Mouse (Mus musculus) spleen, adult 2 months (tissue): ENCODE results near the gene 4930442H23Rik. TPM values are rescaled to one million over a fixed set of nuclear protein-coding genes. Genes with fewer than 3 reads are reported as not detected.

ENCODE experiments used
- DNase-seq, 2 experiments: peaks; one replicate each; pipeline versions ENCODE4 v3.0.0 to v3.0.0-alpha.2; 2012 to 2021; ENCODE audit warnings: low spot score in 2 of 2, low read depth in 1 of 2
- H3K27ac ChIP-seq: fragments of 200-500 bp; 2 replicates; pipeline ENCODE4 v1.5.1; 2012; ENCODE audit warnings: low read length, inconsistent platforms; ENCODE audit not compliant: insufficient read depth
- H3K27me3 ChIP-seq: fragments of 200-500 bp; 2 replicates; pipeline ENCODE4 v1.6.1; 2012; ENCODE audit warnings: mild to moderate bottlenecking, moderate library complexity, low read length, inconsistent platforms; ENCODE audit not compliant: control insufficient read depth, insufficient read depth
- H3K36me3 ChIP-seq: fragments of 200-500 bp; 2 replicates; pipeline ENCODE4 v1.6.1; 2012; ENCODE audit warnings: mild to moderate bottlenecking, low read length, inconsistent platforms; ENCODE audit not compliant: control insufficient read depth, insufficient read depth
- H3K4me1 ChIP-seq: fragments of 200-500 bp; 2 replicates; pipeline ENCODE4 v1.6.1; 2011; ENCODE audit warnings: inconsistent platforms; ENCODE audit not compliant: control insufficient read depth, insufficient read depth, insufficient read length
- H3K4me3 ChIP-seq: fragments of 200-500 bp; 2 replicates; pipeline ENCODE4 v1.5.1; 2011; ENCODE audit warnings: mild to moderate bottlenecking, inconsistent platforms; ENCODE audit not compliant: insufficient read depth, insufficient read length; ENCODE audit errors: extremely low read depth
- CTCF ChIP-seq: fragments of 200-500 bp; IDR thresholded peaks from 2 replicates; pipeline ENCODE4 v1.5.1; 2011; ENCODE audit warnings: mild to moderate bottlenecking, inconsistent platforms; ENCODE audit not compliant: insufficient read depth, insufficient read length, insufficient replicate concordance; ENCODE audit errors: extremely low read depth
- POLR2A ChIP-seq: fragments of 200-500 bp; IDR thresholded peaks from 2 replicates; pipeline ENCODE4 v1.6.1; 2011; ENCODE audit warnings: low read depth, low read length, inconsistent platforms
- WGBS: fragments of 180-500 bp; shearing (Covaris S2); methylation state at CpG from one replicate; pipeline ENCODE4 v1.1.7; 2018; 5-methylcytosine and 5-hydroxymethylcytosine counted together
- polyA plus RNA-seq: library from polyadenylated mRNA; depleted of rRNA; stranded (reverse); fragments of >200 nt; gene quantifications from 2 replicates; pipeline ENCODE4 v1.2.3, GENCODE M21; 2012

The 4930442H23Rik gene
- polyA plus RNA-seq, 1 experiment: not detected

DNA sequence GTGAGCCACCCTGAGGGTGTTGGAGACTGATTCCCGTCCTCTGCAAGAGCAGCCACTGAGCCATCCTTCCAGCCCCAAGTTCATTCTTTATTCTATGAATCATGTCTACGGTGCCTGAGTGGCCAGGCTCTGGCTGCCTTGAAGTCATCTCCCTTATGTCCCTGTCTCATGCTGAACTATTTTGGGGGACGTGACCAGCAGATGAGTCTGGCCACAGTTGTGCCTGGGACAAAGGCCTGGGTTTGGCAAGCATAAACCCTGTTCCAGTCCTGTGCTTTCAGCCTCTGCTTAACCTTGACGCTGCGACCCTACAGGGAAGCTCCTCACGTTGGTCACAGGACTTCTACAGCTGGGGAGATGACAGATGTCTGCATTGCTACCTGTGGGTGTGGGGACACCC, 13.7 kb upstream of the 4930442H23Rik start:
- Histone ChIP-seq H3K27ac (no peak overlapping the region), H3K36me3 (no peaks in the 10 kb centered on the region), H3K4me1 (peaks cover 14% of the 10 kb centered on the region), H3K27me3 (no peaks in the 10 kb centered on the region), H3K4me3 (no peak overlapping the region)
- no peak for TF ChIP-seq CTCF
- no peak for TF ChIP-seq POLR2A
- DNase-seq: no peak
- WGBS: 54% methylated on average over 6 of the region's 6 CpGs

- TF ChIP-seq CTCF: no peak
- 81% methylated on average over 11 of the region's 11 CpGs for WGBS
- Histone ChIP-seq H3K36me3 (no peaks in the 10 kb centered on the region), H3K27ac (no peak overlapping the region), H3K4me3 (no peak overlapping the region), H3K27me3 (no peaks in the 10 kb centered on the region), H3K4me1 (peaks cover 19% of the 10 kb centered on the region)
- DNase-seq: no peak
Observed at GRCm38 (mm10) chr10:81196470-81197065, 12.9 kb upstream of the 4930442H23Rik start.

DNA sequence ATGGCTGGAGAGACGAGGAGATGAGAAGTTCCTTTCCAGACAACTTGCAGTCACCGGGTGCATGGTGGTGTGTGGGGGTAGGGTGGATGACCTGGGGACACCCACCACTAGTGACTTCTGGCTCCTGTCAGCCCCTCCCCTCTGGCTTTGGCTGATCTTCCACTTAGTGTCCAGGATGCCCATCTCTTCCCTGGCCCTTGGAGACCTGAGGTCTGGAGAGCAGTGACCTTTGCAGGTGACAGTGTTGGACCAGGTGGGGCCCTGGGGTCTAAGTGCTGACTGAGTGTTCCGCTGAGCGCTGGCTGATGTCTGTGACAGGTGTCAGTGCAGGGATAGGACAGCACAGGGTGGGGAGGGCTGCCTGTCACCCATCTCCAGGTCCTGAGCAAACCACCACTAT, 11.7 kb upstream of the 4930442H23Rik start:
- Histone ChIP-seq H3K4me1 (peaks cover 19% of the 10 kb centered on the region), H3K36me3 (peaks cover 3% of the 10 kb centered on the region), H3K27me3 (no peaks in the 10 kb centered on the region), H3K4me3 (no peak overlapping the region), H3K27ac (no peak overlapping the region)
- TF ChIP-seq POLR2A: no peak
- TF ChIP-seq CTCF: no peak
- DNase-seq: no peak
- WGBS: 72% methylated on average over 4 of the region's 4 CpGs

GRCm38 (mm10) chr10:81193991-81194774, 10.5 kb upstream of the 4930442H23Rik start:
- peak overlapping the region; percentile 66 for H3K27ac ChIP-seq
- DNase-seq: peak in 1 of 2 experiments; percentile 54

GRCm38 (mm10) chr10:81192968-81193501, 9.4 kb upstream of the 4930442H23Rik start:
- 5% methylated on average over 19 of the region's 19 CpGs for WGBS
- TF ChIP-seq POLR2A (no peak), CTCF (no peak)
- peak overlapping the region; percentile 95 for H3K27ac ChIP-seq
- H3K36me3 ChIP-seq: peaks cover 9% of the 10 kb centered on the region
- H3K4me3 ChIP-seq: peak overlapping the region; percentile 71
- no peak for DNase-seq
- peaks cover 19% of the 10 kb centered on the region for H3K4me1 ChIP-seq
- H3K27me3 ChIP-seq: no peaks in the 10 kb centered on the region

More at GRCm38 (mm10) chr10:81193991-81194774, 10.5 kb upstream of the 4930442H23Rik start:
- no peak for TF ChIP-seq CTCF
- TF ChIP-seq POLR2A: no peak
- Histone ChIP-seq H3K27me3 (no peaks in the 10 kb centered on the region), H3K36me3 (peaks cover 9% of the 10 kb centered on the region), H3K4me1 (peaks cover 19% of the 10 kb centered on the region), H3K4me3 (peak overlapping the region; percentile 29; the same call in 1 of the 2 replicates)
- 4% methylated on average over 37 of the region's 37 CpGs for WGBS

GRCm38 (mm10) chr10:81192270-81192967, 8.8 kb upstream of the 4930442H23Rik start:
- Histone ChIP-seq H3K36me3 (peaks cover 10% of the 10 kb centered on the region), H3K4me3 (peak overlapping the region; percentile 71), H3K27ac (peak overlapping the region; percentile 95), H3K27me3 (no peaks in the 10 kb centered on the region), H3K4me1 (peaks cover 19% of the 10 kb centered on the region)
- peak; percentile 80 to 82 for DNase-seq
- peak; percentile 81; the same call in 1 of the 2 replicates for TF ChIP-seq POLR2A
- no peak for TF ChIP-seq CTCF
- under 1% methylated on average over 92 of the region's 93 CpGs for WGBS
